Mouse (Mus musculus) kidney, embryonic 14.5 days (tissue): Measurements from ENCODE around the gene Cnih2. TPM values are rescaled to one million over a fixed set of nuclear protein-coding genes. Genes with fewer than 3 reads are reported as not detected.

ENCODE experiments used
- ATAC-seq: fragments of 200-750 bp; cut with Nextera tagmentation; 2 replicates; pipeline ENCODE4 v1.8.0; 2017; ENCODE audit warnings: moderate number of reproducible peaks, mild to moderate bottlenecking, moderate TSS enrichment, moderate library complexity; ENCODE audit not compliant: low FRiP score, low TSS enrichment
- H3K27ac ChIP-seq: fragments of 300-500 bp; sonication (generic); 2 replicates; pipeline ENCODE4 v1.5.1; 2014; ENCODE audit warnings: low read depth, mild to moderate bottlenecking, low read length, moderate library complexity, mixed read lengths
- H3K27me3 ChIP-seq: fragments of 300-500 bp; sonication (generic); 2 replicates; pipeline ENCODE4 v1.6.1; 2014; ENCODE audit warnings: mild to moderate bottlenecking, low read length; ENCODE audit not compliant: control insufficient read depth, insufficient read depth
- H3K36me3 ChIP-seq: fragments of 300-500 bp; sonication (generic); 2 replicates; pipeline ENCODE4 v1.6.1; 2014; ENCODE audit warnings: low read length, mixed read lengths; ENCODE audit not compliant: control insufficient read depth, insufficient read depth
- H3K4me1 ChIP-seq: fragments of 300-500 bp; sonication (generic); 2 replicates; pipeline ENCODE4 v1.6.1; 2014; ENCODE audit warnings: low read length, mixed read lengths; ENCODE audit not compliant: control insufficient read depth, insufficient read depth
- H3K4me2 ChIP-seq: fragments of 300-500 bp; sonication (generic); replicated peaks from 2 replicates; pipeline ENCODE4 v1.6.1; 2014; ENCODE audit warnings: low read depth, mild to moderate bottlenecking, low read length
- H3K4me3 ChIP-seq: fragments of 300-500 bp; sonication (generic); 2 replicates; pipeline ENCODE4 v1.5.1; 2014; ENCODE audit warnings: mild to moderate bottlenecking, low read length
- H3K9ac ChIP-seq: fragments of 300-500 bp; sonication (generic); 2 replicates; pipeline ENCODE4 v1.6.1; 2014; ENCODE audit warnings: low read depth, mild to moderate bottlenecking, low read length, moderate library complexity
- H3K9me3 ChIP-seq: fragments of 300-500 bp; sonication (generic); 2 replicates; pipeline ENCODE4 v1.6.1; 2016; ENCODE audit warnings: low read length; ENCODE audit not compliant: control insufficient read depth
- WGBS: fragments of 180-500 bp; shearing (Covaris S2); extraction: QIAGEN DNeasy Blood & Tissue Kit; methylation state at CpG from one replicate; pipeline ENCODE4 v1.1.7; 2014; 5-methylcytosine and 5-hydroxymethylcytosine counted together
- polyA plus RNA-seq: library from polyadenylated mRNA; unstranded; fragments of >200 nt; fragmentation: Nextera tagmentation; extraction: Ambion mirVana; gene quantifications from 2 replicates; pipeline ENCODE4 v1.2.1, GENCODE M21; 2014

Cnih2 gene
- polyA plus RNA-seq, 1 experiment from 2014 or later, result 23.1 TPM

GRCm38 (mm10) chr19:5073028-5073427, 25.3 kb downstream of the Cnih2 start:
- Histone ChIP-seq H3K36me3 (no peaks in the 10 kb centered on the region), H3K9ac (no peak overlapping the region; the same call in 1 of the 2 replicates), H3K4me2 (peak overlapping the region; percentile 52), H3K4me3 (peak overlapping the region; percentile 46), H3K27ac (peak overlapping the region; percentile 64), H3K4me1 (peaks cover 26% of the 10 kb centered on the region), H3K27me3 (peaks cover 12% of the 10 kb centered on the region), H3K9me3 (no peaks in the 10 kb centered on the region)
- peak; percentile 21; the same call in 1 of the 2 replicates for ATAC-seq
- 1% methylated on average over 15 of the region's 15 CpGs for whole genome bisulfite sequencing

- Histone ChIP-seq H3K4me3 (peak overlapping the region; percentile 46), H3K27me3 (peaks cover 12% of the 10 kb centered on the region), H3K4me2 (peak overlapping the region; percentile 52), H3K9me3 (no peaks in the 10 kb centered on the region), H3K4me1 (peaks cover 29% of the 10 kb centered on the region), H3K36me3 (no peaks in the 10 kb centered on the region), H3K9ac (peak overlapping the region; percentile 51; the same call in 1 of the 2 replicates), H3K27ac (peak overlapping the region; percentile 64)
- WGBS, result 2% methylated on average over 20 of the region's 20 CpGs
- peak; percentile 24 for ATAC-seq
These were observed 25.8 kb downstream of the Cnih2 start for GRCm38 (mm10) chr19:5072389-5073019.

GRCm38 (mm10) chr19:5071545-5072369, 26.6 kb downstream of the Cnih2 start:
- Histone ChIP-seq H3K4me1 (peaks cover 37% of the 10 kb centered on the region), H3K27me3 (peaks cover 12% of the 10 kb centered on the region), H3K9me3 (no peaks in the 10 kb centered on the region), H3K9ac (peak overlapping the region; percentile 51), H3K36me3 (no peaks in the 10 kb centered on the region), H3K27ac (peak overlapping the region; percentile 82), H3K4me3 (peak overlapping the region; percentile 46), H3K4me2 (peak overlapping the region; percentile 52)
- WGBS, result 2% methylated on average over 40 of the region's 40 CpGs
- ATAC-seq, result peak; percentile 84

- ATAC-seq, result no peak
- Histone ChIP-seq H3K27me3 (peaks cover 12% of the 10 kb centered on the region), H3K4me3 (peak overlapping the region; percentile 46), H3K9me3 (no peaks in the 10 kb centered on the region), H3K27ac (peak overlapping the region; percentile 82), H3K4me2 (peak overlapping the region; percentile 52), H3K4me1 (peaks cover 37% of the 10 kb centered on the region), H3K36me3 (no peaks in the 10 kb centered on the region), H3K9ac (peak overlapping the region; percentile 51)
- WGBS, result 12% methylated on average over 11 of the region's 11 CpGs
These were observed 27.2 kb downstream of the Cnih2 start for GRCm38 (mm10) chr19:5071077-5071476.

GRCm38 (mm10) chr19:5069978-5070377, 28.3 kb downstream of the Cnih2 start:
- Histone ChIP-seq H3K36me3 (no peaks in the 10 kb centered on the region), H3K4me2 (peak overlapping the region; percentile 52), H3K27me3 (peaks cover 9% of the 10 kb centered on the region), H3K9ac (peak overlapping the region; percentile 51; the same call in 1 of the 2 replicates), H3K27ac (peak overlapping the region; percentile 42; the same call in 1 of the 2 replicates), H3K4me3 (peak overlapping the region; percentile 46), H3K9me3 (no peaks in the 10 kb centered on the region), H3K4me1 (peaks cover 45% of the 10 kb centered on the region)
- whole genome bisulfite sequencing, result 82% methylated on average over 7 of the region's 7 CpGs
- no peak for ATAC-seq

GRCm38 (mm10) chr19:5069486-5069885, 28.8 kb downstream of the Cnih2 start:
- H3K9ac ChIP-seq, result no peak overlapping the region
- H3K27ac ChIP-seq, result no peak overlapping the region
- H3K4me2 ChIP-seq, result peak overlapping the region; percentile 52
- peak overlapping the region; percentile 46 for H3K4me3 ChIP-seq
- no peak for ATAC-seq
- no peaks in the 10 kb centered on the region for H3K36me3 ChIP-seq
- H3K4me1 ChIP-seq, result peaks cover 47% of the 10 kb centered on the region
- WGBS, result 78% methylated on average over 5 of the region's 5 CpGs
- no peaks in the 10 kb centered on the region for H3K9me3 ChIP-seq
- H3K27me3 ChIP-seq, result peaks cover 9% of the 10 kb centered on the region

GRCm38 (mm10) chr19:5068570-5069234, 29.6 kb downstream of the Cnih2 start:
- peak overlapping the region; percentile 46 for H3K4me3 ChIP-seq
- peaks cover 9% of the 10 kb centered on the region for H3K27me3 ChIP-seq
- H3K36me3 ChIP-seq, result no peaks in the 10 kb centered on the region
- H3K27ac ChIP-seq, result peak overlapping the region; percentile 21; the same call in 1 of the 2 replicates
- H3K9ac ChIP-seq, result peak overlapping the region; percentile 50
- no peak for ATAC-seq
- no peaks in the 10 kb centered on the region for H3K9me3 ChIP-seq
- H3K4me2 ChIP-seq, result peak overlapping the region; percentile 52
- peaks cover 47% of the 10 kb centered on the region for H3K4me1 ChIP-seq
- WGBS, result 38% methylated on average over 21 of the region's 21 CpGs

- no peaks in the 10 kb centered on the region for H3K36me3 ChIP-seq
- H3K4me1 ChIP-seq, result peaks cover 47% of the 10 kb centered on the region
- peak; percentile 41 for ATAC-seq
- no peaks in the 10 kb centered on the region for H3K9me3 ChIP-seq
- H3K9ac ChIP-seq, result peak within 1 kb of the TSS; percentile 50
- H3K27me3 ChIP-seq, result peaks cover 9% of the 10 kb centered on the region
- peak within 1 kb of the TSS; percentile 46 for H3K4me3 ChIP-seq
- peak within 1 kb of the TSS; percentile 52 for H3K4me2 ChIP-seq
- WGBS, result 2% methylated on average over 49 of the region's 56 CpGs
- H3K27ac ChIP-seq, result peak within 1 kb of the TSS; percentile 89
These were observed 30.3 kb downstream of the Cnih2 start, which contains the start of gene Cd248 for GRCm38 (mm10) chr19:5067867-5068569. Cd248 (plus strand) TSS chr19:5068078.
